In the genomic region with DNA sequence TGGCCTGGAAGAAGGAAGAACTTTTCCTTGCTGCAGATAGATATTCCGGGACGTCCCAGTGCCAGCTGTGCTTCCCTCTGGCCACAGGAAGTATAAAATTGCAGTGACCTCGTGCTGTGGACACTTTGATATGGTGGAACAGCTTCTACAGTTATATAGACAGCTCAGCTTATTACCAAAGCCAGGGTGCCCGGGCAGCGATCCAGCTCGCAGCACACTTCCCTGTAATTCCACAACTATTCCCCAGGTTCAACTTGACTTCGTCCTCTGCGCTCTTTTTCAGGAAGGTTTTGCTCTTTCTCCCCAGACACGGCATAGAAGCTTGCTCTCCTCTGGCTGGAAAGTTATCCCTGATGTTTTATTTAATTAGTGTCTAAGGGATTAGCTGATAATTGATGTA, we compare ENCODE assay signal across 21 mouse cellular contexts. TPM values are rescaled to one million over a fixed set of nuclear protein-coding genes. Genes with fewer than 3 reads are reported as not detected.
"Had no signal": no experiment of that assay in that cellular context is flagged by ENCODE, and none has a peak within 500 bp of the region (broad histone marks: within the 10 kb centered on the region; RNA-seq: fewer than 3 reads in every experiment).

No protein-coding gene starts in this region.

- H3K9ac ChIP-seq: limb, embryonic 12.5 days; liver, embryonic 13.5 days; liver, postnatal 0 days; lung, embryonic 15.5 days; midbrain, embryonic 12.5 days; neural tube, embryonic 13.5 days had no signal

- DNase-seq: kidney, adult 18-20 months; liver; liver, embryonic 13.5 days; liver, postnatal 0 days; lung, postnatal 14 days; retina, postnatal 1 day; right cerebral cortex, postnatal 4 days; spleen, adult 18-20 months; thymus, postnatal 36 days had no signal

- H3K36me3 ChIP-seq: limb, embryonic 12.5 days; liver, embryonic 13.5 days; lung, embryonic 15.5 days; midbrain, embryonic 12.5 days; neural tube, embryonic 13.5 days had no signal

- H3K4me2 ChIP-seq: limb, embryonic 12.5 days; liver, embryonic 13.5 days; lung, embryonic 15.5 days; midbrain, embryonic 12.5 days; neural tube, embryonic 13.5 days had no signal

- ATAC-seq: liver, postnatal 0 days; midbrain, embryonic 16.5 days had no signal

- H3K27ac ChIP-seq: layer of hippocampus, adult 2 months; limb, embryonic 12.5 days; liver, embryonic 13.5 days; lung, embryonic 15.5 days; macrophage; midbrain, embryonic 12.5 days; neural tube, embryonic 13.5 days had no signal

- H3K4me1 ChIP-seq: limb, embryonic 12.5 days; liver, embryonic 13.5 days; lung, embryonic 15.5 days; megakaryocyte, embryonic 14.5 days; midbrain, embryonic 12.5 days; neural tube, embryonic 13.5 days had no signal

- H3K9me3 ChIP-seq: limb, embryonic 12.5 days; liver, embryonic 13.5 days; lung, embryonic 15.5 days; megakaryocyte, embryonic 14.5 days; midbrain, embryonic 12.5 days; neural tube, embryonic 13.5 days had no signal

- H3K4me3 ChIP-seq: layer of hippocampus, adult 2 months; limb, embryonic 12.5 days; liver, embryonic 13.5 days; lung, embryonic 15.5 days; megakaryocyte, embryonic 14.5 days; midbrain, embryonic 12.5 days; neural tube, embryonic 13.5 days had no signal

RNA-seq across cellular contexts. Expression of a gene that starts 0.3 kb away (rescaled TPM):
- total RNA-seq: layer of hippocampus, adult 2 months; layer of hippocampus, postnatal 10 days; left cerebral cortex, postnatal 36 days had no signal
- polyA plus RNA-seq: limb, embryonic 12.5 days; liver, embryonic 13.5 days; liver, postnatal 0 days; lung, embryonic 15.5 days; macrophage; midbrain, embryonic 12.5 days; midbrain, embryonic 16.5 days; neural tube, embryonic 13.5 days; stomach, embryonic 14.5 days; thymus, postnatal 0 days had no signal

RNA-seq across cellular contexts. Expression of a gene that starts 17.4 kb away (rescaled TPM):
- total RNA-seq: layer of hippocampus, adult 2 months; layer of hippocampus, postnatal 10 days; left cerebral cortex, postnatal 36 days had no signal
- polyA plus RNA-seq: limb, embryonic 12.5 days; liver, embryonic 13.5 days; liver, postnatal 0 days; lung, embryonic 15.5 days; macrophage; midbrain, embryonic 12.5 days; midbrain, embryonic 16.5 days; neural tube, embryonic 13.5 days; stomach, embryonic 14.5 days; thymus, postnatal 0 days had no signal

RNA-seq across cellular contexts. Expression of a gene that starts 34.4 kb away (rescaled TPM):
- polyA plus RNA-seq: limb, embryonic 12.5 days had no signal
